Mouse (Mus musculus): ENCODE measurements around the gene Tbxas1.

DNA sequence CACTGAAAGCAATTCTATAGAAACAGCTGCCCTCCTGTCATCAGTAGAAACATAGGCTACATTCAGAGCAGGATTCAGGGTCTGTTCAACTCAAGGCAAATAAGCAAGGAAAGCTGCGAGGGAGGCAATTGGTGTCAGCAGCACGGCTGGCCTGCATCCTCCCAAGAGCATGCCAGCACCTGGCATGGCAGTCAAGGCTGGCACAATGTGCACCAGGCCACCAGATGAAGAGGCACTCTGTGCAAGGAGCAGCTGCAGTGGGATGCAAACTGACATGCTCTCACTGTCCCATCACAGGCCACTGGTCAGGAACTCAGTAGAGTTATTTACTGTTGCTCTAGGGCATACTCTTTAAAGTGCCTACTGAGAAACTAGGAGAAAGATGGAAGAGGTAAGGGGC is 34.8 kb upstream of the Tbxas1 start:
- TF ChIP-seq CTCF (IDR thresholded peaks at IDR 0.05; ENCODE audit: low read depth) (no peak), EP300 (IDR thresholded peaks at IDR 0.05; ENCODE audit: low read depth) (no peak)

Measured in liver, embryonic 14.5 days (tissue).